Mouse (Mus musculus) heart, embryonic 12.5 days (tissue): ENCODE data around the gene Lgals1. TPM values are rescaled to one million over a fixed set of nuclear protein-coding genes. Genes with fewer than 3 reads are reported as not detected.

Source experiments
- ATAC-seq: fragments of 200-750 bp; cut with Nextera tagmentation; 2 replicates; pipeline ENCODE4 v1.8.0; 2017; ENCODE audit warnings: moderate TSS enrichment, moderate library complexity; ENCODE audit not compliant: insufficient number of reproducible peaks, low FRiP score
- H3K27ac ChIP-seq: fragments of 300-500 bp; sonication (generic); 2 replicates; pipeline ENCODE4 v1.5.1; 2016; ENCODE audit warnings: mild to moderate bottlenecking, moderate library complexity; ENCODE audit not compliant: poor library complexity, severe bottlenecking
- H3K27me3 ChIP-seq: fragments of 300-500 bp; sonication (generic); replicated peaks from 2 replicates; pipeline ENCODE4 v1.6.1; 2016; ENCODE audit warnings: mild to moderate bottlenecking, moderate library complexity
- H3K36me3 ChIP-seq: fragments of 300-500 bp; sonication (generic); 2 replicates; pipeline ENCODE4 v1.6.1; 2016; ENCODE audit warnings: mild to moderate bottlenecking, moderate library complexity
- H3K4me1 ChIP-seq: fragments of 300-500 bp; sonication (generic); replicated peaks from 2 replicates; pipeline ENCODE4 v1.6.1; 2016; ENCODE audit warnings: mild to moderate bottlenecking
- H3K4me2 ChIP-seq: fragments of 300-500 bp; sonication (generic); 2 replicates; pipeline ENCODE4 v1.6.1; 2016; ENCODE audit warnings: mild to moderate bottlenecking, moderate library complexity
- H3K4me3 ChIP-seq: fragments of 300-500 bp; sonication (generic); 2 replicates; pipeline ENCODE4 v1.5.1; 2016; ENCODE audit warnings: mild to moderate bottlenecking
- H3K9ac ChIP-seq: fragments of 300-500 bp; sonication (generic); 2 replicates; pipeline ENCODE4 v1.6.1; 2016; ENCODE audit warnings: mild to moderate bottlenecking, moderate library complexity
- H3K9me3 ChIP-seq: fragments of 300-500 bp; sonication (generic); replicated peaks from 2 replicates; pipeline ENCODE4 v1.6.1; 2016; ENCODE audit warnings: mild to moderate bottlenecking, moderate library complexity
- WGBS: fragments of 180-500 bp; shearing (Covaris S2); methylation state at CpG from one replicate; pipeline ENCODE4 v1.1.7; 2016; 5-methylcytosine and 5-hydroxymethylcytosine counted together
- polyA plus RNA-seq: library from polyadenylated mRNA; unstranded; fragments of >200 nt; fragmentation: Nextera tagmentation; extraction: Ambion mirVana; gene quantifications from 2 replicates; pipeline ENCODE4 v1.2.1, GENCODE M21; 2016

Lgals1 gene
- polyA plus RNA-seq, 1 experiment from 2014 or later, result 690 TPM

DNA sequence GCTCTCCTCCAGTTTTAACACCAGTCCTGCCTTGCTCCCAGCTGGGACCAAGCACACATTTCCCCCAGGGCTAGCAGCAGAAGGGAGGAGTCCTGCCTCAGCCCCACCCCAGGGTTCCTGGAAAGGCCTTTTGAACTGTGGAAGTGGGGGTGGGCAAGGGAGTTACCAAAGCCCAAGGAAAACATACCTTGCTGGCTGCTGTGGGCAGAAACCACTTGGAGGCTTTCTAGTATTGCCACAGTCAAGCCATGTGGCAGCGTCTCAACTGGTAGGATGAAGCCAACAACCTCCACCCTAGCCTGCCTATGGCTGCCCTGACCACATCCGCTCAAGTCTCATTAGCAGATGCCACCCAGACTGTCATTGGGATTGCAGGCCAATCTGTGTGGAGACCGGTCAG lies 30.4 kb upstream of the Lgals1 start:
- Histone ChIP-seq H3K9ac (0 out of 2 replicates have a peak overlapping the region, but pooled peaks have one; percentile 26), H3K4me3 (no peak overlapping the region), H3K4me1 (peaks cover 89% of the 10 kb centered on the region), H3K36me3 (peaks cover 41% of the 10 kb centered on the region), H3K4me2 (no peak overlapping the region), H3K9me3 (no peaks in the 10 kb centered on the region), H3K27ac (no peak overlapping the region), H3K27me3 (no peaks in the 10 kb centered on the region)
- WGBS, result 73% methylated on average over 3 of the region's 3 CpGs
- no peak for ATAC-seq

DNA sequence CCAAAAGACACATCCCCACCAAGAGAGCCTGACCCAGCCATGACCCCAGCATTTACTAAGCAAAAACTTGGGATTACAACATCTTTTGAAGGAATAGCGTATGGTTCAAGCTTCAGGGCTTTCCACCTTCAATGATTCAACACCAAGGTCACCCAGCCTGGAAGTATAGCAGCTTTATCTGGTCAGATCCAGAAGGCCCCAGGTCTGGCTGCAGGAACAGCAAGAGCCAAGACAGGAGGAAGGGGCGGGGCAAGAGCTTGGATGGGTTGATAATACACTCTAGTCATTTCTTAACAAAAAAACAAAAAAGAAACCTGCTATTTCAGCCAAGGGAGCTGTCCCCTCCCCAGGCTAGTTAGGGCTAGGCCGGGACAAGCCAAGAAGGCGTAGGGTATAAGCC lies 29.0 kb upstream of the Lgals1 start:
- Histone ChIP-seq H3K27ac (peak overlapping the region; percentile 46; the same call in 1 of the 2 replicates), H3K9me3 (no peaks in the 10 kb centered on the region), H3K27me3 (no peaks in the 10 kb centered on the region), H3K4me3 (no peak overlapping the region), H3K4me2 (0 out of 2 replicates have a peak overlapping the region, but pooled peaks have one; percentile 11), H3K9ac (no peak overlapping the region), H3K36me3 (peaks cover 39% of the 10 kb centered on the region), H3K4me1 (peaks cover 83% of the 10 kb centered on the region)
- ATAC-seq, result no peak
- 75% methylated on average over 4 of the region's 4 CpGs for WGBS

DNA sequence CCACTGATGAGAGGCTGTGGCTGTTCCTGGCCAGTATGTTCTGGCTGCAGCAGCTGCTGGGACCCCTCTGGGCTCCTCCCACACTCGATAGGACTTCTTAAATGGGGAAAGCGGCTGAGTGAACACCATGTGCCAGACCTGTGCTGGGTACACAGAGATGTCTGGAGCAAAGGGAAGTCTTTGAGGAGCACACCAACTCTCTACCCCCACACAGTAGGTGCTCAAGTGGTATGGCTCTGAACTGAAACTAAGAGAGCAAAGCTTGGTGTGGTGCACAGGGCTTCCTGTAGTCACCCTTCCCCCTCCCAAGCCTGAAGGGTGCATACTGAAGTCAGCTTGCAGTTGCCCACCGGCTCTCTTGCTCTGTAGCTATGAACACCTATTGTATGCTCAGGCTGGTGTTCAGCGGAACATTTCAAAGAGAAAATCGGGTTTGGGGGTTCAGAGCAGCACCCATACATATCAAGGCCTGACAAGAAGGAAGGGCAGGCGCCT lies 28.0 kb upstream of the Lgals1 start:
- Histone ChIP-seq H3K9ac (peak overlapping the region; percentile 39), H3K4me3 (peak overlapping the region; percentile 79), H3K36me3 (peaks cover 37% of the 10 kb centered on the region), H3K4me2 (peak overlapping the region; percentile 80), H3K27ac (peak overlapping the region; percentile 64), H3K9me3 (no peaks in the 10 kb centered on the region), H3K4me1 (peaks cover 79% of the 10 kb centered on the region), H3K27me3 (no peaks in the 10 kb centered on the region)
- ATAC-seq, result no peak
- WGBS, result 41% methylated on average over 6 of the region's 6 CpGs

DNA sequence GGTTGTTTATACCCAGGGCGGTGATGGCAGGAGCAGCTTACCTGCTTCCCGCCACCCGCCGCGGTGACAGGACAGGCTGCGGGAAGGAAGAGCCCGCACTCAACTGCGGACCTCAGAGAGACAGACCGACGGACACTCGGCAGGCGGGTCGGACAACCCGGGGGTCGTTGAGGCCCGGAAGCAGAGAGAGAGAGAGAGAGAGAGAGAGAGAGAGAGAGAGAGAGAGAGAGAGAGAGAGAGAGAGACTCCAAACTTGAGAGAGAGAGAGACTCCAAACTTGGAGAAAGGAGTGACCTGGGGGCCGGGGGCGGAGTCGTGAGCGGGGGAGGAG lies 27.2 kb upstream of the Lgals1 start, which contains the start of gene Gm49510:
TSS of gene Gm49510 (plus strand) at position 259 of the 331 bp plus-strand sequence.
- H3K4me1 ChIP-seq, result peaks cover 71% of the 10 kb centered on the region
- H3K9ac ChIP-seq, result peak within 1 kb of the TSS; percentile 84
- WGBS, result 2% methylated on average over 20 of the region's 20 CpGs
- H3K27ac ChIP-seq, result peak within 1 kb of the TSS; percentile 64
- H3K27me3 ChIP-seq, result no peaks in the 10 kb centered on the region
- H3K4me3 ChIP-seq, result peak within 1 kb of the TSS; percentile 79
- peaks cover 37% of the 10 kb centered on the region for H3K36me3 ChIP-seq
- ATAC-seq, result no peak
- peak within 1 kb of the TSS; percentile 80 for H3K4me2 ChIP-seq
- H3K9me3 ChIP-seq, result no peaks in the 10 kb centered on the region

DNA sequence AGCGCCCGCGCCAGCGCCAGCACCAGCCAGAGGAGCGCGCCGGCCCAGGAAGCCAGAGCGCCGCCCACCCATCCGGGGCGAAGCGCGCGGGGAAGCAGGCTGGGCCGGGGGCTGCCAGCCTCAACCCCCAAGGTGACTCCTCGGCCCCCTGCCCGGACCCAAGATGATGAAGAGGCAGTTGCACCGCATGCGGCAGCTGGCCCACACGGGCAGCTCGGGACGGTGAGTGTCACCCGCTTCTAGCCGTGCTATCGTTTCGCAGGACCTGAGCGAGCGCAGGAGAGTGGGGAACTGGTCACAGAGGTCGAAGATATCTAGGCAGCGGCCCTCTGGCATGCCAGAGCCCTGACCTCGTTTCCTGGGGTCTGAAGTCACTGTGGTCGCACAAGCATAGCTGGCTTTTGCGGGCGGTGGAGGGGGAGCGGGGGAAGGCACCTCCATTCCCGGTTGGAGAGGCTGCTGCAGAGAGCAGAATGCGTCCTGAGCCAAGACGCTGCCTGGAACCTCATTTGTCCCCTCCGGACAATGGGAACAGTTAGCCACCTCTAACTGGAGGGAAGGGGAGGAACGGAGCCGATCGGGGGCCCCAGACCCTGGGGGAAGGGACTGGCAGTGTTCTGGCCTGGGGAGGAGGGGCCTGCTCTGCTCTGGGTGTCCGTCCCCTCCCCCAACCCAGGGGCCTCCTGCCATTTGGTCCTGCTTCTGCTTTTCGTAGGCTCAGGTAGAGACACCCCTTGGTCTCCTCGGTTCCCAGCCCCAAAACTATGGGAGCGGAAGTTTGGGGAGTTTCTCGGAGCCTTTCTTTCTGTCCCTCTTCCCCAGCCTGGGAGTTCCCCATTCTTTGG lies 26.6 kb upstream of the Lgals1 start, which contains the start of gene Sh3bp1:
TSS of gene Sh3bp1 (plus strand) at position 29 of the 845 bp plus-strand sequence.
- peaks cover 40% of the 10 kb centered on the region for H3K36me3 ChIP-seq
- no peaks in the 10 kb centered on the region for H3K27me3 ChIP-seq
- H3K9me3 ChIP-seq, result no peaks in the 10 kb centered on the region
- WGBS, result under 1% methylated on average over 47 of the region's 47 CpGs
- peak within 1 kb of the TSS; percentile 80 for H3K4me2 ChIP-seq
- H3K4me1 ChIP-seq, result peaks cover 65% of the 10 kb centered on the region
- H3K4me3 ChIP-seq, result peak within 1 kb of the TSS; percentile 79
- ATAC-seq, result peak; percentile 63
- peak within 1 kb of the TSS; percentile 84 for H3K9ac ChIP-seq
- H3K27ac ChIP-seq, result peak within 1 kb of the TSS; percentile 64

DNA sequence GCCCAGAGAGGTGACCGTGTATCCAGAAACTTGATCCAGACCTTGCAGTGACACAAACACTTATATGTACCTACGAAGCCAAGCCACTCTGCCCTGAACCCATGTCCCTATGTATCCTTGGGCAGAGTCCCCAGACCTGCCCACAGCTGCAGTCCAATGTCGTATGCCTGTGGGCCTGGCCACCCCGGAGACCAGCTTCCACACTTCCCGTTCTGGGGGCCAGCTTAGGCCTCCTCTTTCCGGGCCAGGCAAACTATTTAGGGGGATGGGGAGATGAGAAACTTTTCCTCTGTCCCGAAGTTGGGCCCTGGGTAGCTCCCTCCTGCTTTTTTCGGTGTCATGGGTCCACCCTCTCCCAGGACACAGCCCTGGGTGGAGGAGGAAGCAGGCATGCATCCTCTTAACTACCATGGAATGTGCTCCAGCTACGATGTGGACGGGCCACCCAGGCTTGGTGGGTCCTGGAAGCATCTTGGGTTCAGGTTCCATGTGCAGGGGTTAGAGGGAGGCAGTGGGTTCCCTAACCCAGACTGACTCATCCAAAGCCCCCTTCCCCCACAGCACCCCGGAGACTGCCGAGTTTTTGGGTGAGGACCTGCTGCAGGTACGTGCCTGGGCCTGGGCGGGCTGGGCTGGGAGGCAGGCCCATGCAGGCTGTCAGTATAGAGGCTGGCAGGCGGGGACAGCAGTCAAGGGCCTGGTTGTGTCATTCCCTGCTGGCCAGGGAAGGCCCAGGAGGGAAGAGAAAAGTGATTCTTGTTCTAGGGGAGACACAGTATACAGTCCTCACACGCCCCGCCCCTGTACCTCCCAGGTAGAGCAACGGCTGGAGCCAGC lies 25.7 kb upstream of the Lgals1 start:
- Histone ChIP-seq H3K4me3 (peak overlapping the region; percentile 79), H3K9ac (peak overlapping the region; percentile 84), H3K4me1 (peaks cover 57% of the 10 kb centered on the region), H3K36me3 (peaks cover 44% of the 10 kb centered on the region), H3K9me3 (no peaks in the 10 kb centered on the region), H3K27me3 (no peaks in the 10 kb centered on the region), H3K27ac (peak overlapping the region; percentile 59), H3K4me2 (peak overlapping the region; percentile 80)
- WGBS, result 15% methylated on average over 18 of the region's 18 CpGs
- ATAC-seq, result no peak

DNA sequence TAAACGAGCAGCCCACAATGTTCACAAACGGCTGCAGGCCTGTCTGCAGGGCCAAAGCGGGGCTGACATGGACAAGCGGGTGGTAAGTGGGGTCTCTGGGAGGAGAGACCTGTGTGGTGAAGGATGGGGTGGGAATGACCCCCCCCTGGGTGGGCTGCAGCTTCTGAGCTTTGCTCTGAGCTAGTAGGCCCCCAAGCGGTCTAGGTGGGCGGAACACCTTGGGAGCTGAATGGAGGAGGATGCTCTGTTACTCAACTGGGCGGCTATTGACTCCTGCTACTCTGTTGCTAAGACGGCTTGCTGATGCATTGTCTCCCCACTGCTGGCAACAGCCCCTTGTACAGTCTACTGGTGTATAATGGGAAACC lies 25.1 kb upstream of the Lgals1 start:
- Histone ChIP-seq H3K27me3 (no peaks in the 10 kb centered on the region), H3K4me1 (peaks cover 52% of the 10 kb centered on the region), H3K4me3 (peak overlapping the region; percentile 79; the same call in 1 of the 2 replicates), H3K36me3 (peaks cover 48% of the 10 kb centered on the region), H3K4me2 (peak overlapping the region; percentile 80), H3K9me3 (no peaks in the 10 kb centered on the region), H3K9ac (peak overlapping the region; percentile 84), H3K27ac (no peak overlapping the region; the same call in 1 of the 2 replicates)
- no peak for ATAC-seq
- WGBS, result 60% methylated on average over 8 of the region's 8 CpGs

DNA sequence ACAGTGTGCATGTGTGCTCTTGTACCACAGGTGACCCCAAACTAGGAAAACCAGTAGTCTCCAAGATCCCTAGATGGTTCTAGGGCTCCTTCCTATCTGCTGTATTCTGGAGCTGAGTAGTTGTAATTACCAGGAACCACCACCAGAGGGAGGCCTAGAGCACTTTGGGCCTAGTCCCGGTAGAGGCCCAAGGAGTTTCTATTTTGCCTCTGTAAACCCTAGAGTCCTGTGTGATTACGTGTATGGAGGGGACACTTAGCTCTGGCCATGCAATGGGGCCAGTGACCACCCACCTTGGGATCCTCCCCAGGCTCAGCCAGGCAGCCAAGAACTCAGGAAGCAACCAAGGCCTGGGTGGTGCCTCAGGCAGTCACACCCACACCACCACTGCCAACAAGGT lies 23.3 kb upstream of the Lgals1 start:
- Histone ChIP-seq H3K9ac (0 out of 2 replicates have a peak overlapping the region, but pooled peaks have one; percentile 31), H3K9me3 (no peaks in the 10 kb centered on the region), H3K36me3 (peaks cover 67% of the 10 kb centered on the region), H3K4me2 (no peak overlapping the region), H3K27ac (no peak overlapping the region), H3K4me3 (no peak overlapping the region), H3K27me3 (no peaks in the 10 kb centered on the region), H3K4me1 (peaks cover 35% of the 10 kb centered on the region)
- no peak; the same call in 1 of the 2 replicates for ATAC-seq
- 13% methylated on average over 2 of the region's 2 CpGs for WGBS

DNA sequence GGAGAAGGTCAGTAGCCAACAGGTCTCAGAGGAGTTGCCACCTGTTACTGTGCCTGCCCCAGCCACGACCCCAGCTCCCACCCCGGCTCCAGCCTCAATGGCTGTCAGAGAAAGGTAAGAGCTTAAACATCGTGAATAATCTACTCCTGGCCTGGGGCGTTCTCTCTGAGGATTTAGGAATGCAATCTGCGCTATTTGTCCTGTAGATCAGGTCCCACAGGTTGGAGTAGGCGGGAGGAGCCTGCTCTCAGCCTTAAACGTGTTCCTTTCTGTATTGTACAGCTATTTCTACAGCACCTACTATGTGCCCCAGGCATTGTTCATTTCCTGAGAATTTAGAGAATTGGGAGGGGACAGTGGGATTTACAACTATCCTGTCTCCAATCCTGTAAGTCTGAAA lies 18.1 kb upstream of the Lgals1 start:
- Histone ChIP-seq H3K4me1 (peaks cover 2% of the 10 kb centered on the region), H3K4me2 (no peak overlapping the region), H3K9me3 (no peaks in the 10 kb centered on the region), H3K4me3 (no peak overlapping the region), H3K36me3 (peaks cover 85% of the 10 kb centered on the region), H3K27ac (no peak overlapping the region), H3K27me3 (no peaks in the 10 kb centered on the region), H3K9ac (no peak overlapping the region)
- no peak for ATAC-seq
- WGBS, result 86% methylated on average over 7 of the region's 7 CpGs

DNA sequence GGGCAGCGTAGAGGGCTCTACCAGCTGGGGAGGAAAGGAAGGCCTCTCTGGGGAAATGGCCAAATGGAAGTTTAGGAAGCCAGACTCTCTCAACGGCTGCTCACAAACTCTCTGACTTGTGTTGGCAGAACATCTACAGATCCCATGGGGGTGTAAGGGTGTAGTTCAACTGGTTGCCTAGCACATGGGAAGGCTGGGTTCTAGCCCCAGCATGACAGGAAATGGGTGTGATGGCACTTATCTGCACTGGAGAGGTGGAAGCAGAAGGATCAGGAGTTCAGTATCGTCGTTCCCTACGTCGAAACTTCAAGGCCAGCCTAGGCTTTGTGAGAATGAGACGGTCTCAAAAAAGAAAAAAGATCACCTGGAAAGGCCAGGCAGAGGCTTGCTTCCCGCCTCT lies 17.5 kb upstream of the Lgals1 start:
- no peaks in the 10 kb centered on the region for H3K27me3 ChIP-seq
- ATAC-seq, result no peak
- no peak overlapping the region for H3K4me3 ChIP-seq
- H3K9ac ChIP-seq, result no peak overlapping the region
- no peaks in the 10 kb centered on the region for H3K9me3 ChIP-seq
- H3K27ac ChIP-seq, result no peak overlapping the region
- H3K4me2 ChIP-seq, result no peak overlapping the region
- peaks cover 80% of the 10 kb centered on the region for H3K36me3 ChIP-seq
- WGBS, result 73% methylated on average over 8 of the region's 8 CpGs
- no peaks in the 10 kb centered on the region for H3K4me1 ChIP-seq

DNA sequence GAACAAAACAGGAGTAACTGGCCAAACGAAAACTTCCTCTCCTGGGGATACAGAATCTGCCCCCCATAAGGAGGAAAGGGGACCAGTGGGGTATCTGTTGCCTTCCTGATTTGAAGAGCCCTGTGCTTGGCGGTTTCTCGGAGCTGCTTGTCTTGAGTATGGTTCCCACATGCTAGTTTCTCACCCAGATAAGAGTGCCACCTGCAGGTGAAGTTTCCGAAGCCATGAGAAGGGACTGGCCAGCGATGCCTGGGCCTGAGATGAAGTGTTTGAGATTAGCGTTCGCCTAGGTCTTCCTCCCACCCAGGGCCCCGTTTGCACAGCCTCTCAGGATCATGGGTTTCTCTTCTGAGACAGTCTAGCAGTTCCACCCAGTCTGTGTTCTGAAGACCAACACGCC lies 14.5 kb upstream of the Lgals1 start:
- no peak for ATAC-seq
- Histone ChIP-seq H3K9ac (no peak overlapping the region), H3K4me3 (no peak overlapping the region), H3K36me3 (peaks cover 49% of the 10 kb centered on the region), H3K27me3 (no peaks in the 10 kb centered on the region), H3K27ac (no peak overlapping the region), H3K9me3 (no peaks in the 10 kb centered on the region), H3K4me1 (peaks cover 24% of the 10 kb centered on the region), H3K4me2 (no peak overlapping the region)
- WGBS, result 38% methylated on average over 9 of the region's 9 CpGs
